Mouse (Mus musculus) thymus, postnatal 36 days (tissue): ENCODE results near the gene Ufsp1.

Experiments used
- DNase-seq, 2 experiments: peaks; one replicate each; pipeline ENCODE4 v3.0.0; 2022; ENCODE audit warnings: mixed read lengths in 2 of 2

The Ufsp1 gene

DNA sequence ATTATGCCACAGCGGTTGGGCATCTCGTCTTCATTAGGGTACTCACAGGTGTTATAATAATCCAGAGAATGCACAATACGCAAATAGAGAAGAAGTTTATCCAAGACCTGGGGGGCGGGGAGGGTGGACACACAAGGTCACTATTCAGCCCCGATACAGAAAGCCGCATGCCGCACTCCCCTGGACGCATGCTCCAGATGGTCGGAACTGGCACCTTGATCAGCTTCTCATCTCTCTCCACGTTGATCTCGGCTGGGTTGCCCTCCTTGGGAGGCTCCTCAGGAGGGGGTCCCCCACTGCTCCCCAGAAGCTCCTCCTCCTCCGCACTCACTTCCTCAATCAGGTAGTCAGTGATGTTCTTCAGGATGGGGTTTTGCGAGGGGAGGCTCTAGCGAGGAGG is 2.7 kb downstream of the Ufsp1 start:
- DNase-seq, result no peak

DNA sequence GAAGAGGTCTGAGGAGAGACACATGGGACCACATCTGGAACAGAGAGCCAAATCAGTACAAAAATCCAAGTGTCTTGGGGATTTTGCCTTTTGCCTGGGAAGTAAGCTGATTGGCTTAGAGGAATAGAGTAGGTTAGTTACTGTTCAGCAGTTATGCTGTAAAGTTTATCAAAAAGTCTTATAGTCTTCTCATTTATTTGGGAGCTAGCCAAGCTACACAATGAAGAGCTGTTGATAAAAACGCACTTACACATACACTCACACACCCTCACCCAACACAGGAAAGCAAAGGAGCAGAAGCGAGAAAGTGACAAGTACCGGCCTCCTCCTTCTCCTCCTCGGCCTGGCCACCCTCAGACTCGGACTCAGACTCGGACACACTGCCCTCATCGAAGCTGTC is 4.8 kb downstream of the Ufsp1 start:
- DNase-seq, result no peak

DNA sequence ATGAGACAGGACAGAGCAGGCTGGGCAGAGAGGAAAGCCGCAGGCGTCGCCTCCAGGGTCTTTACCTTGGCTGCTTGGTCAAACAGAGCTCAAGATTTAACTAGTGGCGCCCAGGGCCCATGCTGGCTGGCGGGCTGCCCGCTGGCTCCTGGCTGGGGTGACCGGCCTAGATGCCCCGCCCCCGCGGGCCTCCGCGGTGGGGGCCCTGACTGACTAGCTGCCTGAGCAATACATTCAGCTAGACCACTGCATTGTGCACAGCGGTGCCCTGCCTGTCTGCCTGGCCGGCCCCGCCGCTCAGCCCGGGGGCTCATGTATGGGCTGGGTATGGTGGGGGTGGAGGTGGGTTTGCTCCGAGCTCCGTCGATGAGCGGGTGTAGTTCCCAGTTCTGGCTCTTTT is 6.8 kb downstream of the Ufsp1 start:
- DNase-seq, result no peak

DNA sequence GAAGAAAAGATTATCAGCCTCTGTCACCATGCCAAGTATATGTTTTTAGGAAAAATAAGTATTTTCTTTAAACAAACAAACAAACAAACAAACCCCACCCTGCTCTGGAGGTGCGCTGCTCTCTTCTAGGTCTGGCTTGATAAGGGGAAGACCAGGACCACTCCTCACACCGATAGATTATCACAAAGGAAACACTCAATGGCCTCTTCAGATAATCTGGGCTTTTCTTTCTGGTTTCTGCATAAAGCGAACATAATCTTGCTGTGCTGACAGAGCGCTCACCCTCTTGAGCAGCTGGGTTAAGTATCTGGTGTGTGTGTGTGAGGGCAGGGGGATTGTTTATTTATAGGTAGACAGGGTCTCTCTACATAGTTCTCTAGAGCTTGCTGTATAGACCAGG is 9.2 kb downstream of the Ufsp1 start:
- DNase-seq, result no peak

DNA sequence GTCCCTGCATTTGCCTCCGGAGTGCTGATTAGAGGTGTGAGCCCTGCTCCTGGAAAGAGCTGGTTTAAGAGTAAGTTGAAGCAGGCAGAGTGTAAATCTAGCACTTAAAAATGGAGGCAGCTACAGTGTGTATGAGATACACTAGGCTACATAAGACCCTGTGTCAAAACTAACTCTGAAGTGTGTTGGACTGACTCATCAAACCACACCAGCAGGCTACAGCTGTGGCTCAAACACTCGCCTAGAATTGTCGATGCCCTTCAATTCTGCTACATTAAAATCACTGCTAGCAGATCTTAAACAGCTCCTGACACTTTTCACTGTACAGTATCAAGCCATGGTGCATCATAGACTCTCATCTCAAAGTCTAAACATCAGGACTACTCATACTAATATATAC is 9.7 kb downstream of the Ufsp1 start:
- DNase-seq, result no peak

DNA sequence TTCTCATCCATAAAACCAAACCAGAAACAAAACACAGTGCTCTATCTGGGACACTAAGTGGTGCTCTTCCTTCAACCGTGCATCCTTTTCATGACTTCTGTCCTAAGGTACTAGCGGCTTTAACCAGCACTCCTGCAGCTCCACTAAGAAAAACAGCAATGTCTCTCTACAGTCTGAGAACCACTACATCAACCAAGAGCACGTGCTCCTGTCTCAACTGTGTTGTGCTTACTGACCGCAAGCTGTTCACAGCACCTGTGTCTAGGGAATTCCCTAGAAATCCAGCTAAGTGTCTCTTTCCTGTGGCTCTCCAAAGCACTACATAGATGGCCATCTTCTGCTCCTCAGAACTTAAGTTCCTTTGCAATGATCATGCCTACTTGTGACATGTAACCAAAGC is 10.4 kb downstream of the Ufsp1 start:
- DNase-seq, result no peak

DNA sequence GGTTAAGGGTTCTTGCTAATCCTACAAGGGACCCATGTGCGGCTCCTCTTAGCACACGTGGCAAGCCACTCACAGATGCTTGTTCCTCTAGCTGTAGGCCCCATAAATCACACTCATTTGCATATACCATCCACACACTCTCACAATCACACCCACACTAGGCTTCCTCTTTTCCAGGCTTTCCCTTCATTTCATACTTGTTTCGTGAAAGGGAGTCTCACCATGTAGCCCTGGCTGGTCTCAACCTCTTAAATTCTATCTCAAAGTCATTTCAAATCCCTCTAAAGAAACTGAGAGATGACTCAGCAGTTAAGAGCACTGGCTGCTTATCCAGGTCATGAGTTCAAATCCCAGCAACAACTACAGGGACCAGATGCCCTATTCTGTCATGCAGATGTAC is 11.4 kb downstream of the Ufsp1 start:
- DNase-seq, result no peak

DNA sequence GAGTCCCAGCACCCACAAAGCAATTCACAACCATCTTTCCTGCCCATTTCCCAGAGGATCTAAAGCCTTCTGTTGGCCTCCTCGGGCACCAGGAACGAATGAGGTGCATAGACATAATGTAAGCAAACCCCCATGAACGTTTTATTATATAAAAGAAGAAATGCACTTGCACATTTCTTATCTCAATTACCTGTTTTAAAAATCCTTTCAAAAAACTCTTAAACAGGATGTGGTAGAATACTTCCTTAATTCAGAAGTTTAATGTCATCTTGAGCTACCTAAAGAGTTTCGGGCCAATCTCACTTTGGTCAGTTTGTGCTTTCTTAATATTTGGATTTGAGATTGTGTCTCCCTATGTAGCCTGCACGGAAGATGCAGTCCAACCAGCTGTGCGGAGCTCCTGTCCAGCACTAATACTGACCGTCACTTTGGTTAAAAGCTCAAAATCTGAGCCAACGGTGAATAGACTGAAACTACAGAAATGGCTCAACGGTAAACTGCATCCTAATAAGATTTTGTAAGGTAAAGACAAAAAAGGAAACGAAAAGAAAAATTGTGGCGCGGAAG is 12.1 kb downstream of the Ufsp1 start:
- DNase-seq, result no peak

DNA sequence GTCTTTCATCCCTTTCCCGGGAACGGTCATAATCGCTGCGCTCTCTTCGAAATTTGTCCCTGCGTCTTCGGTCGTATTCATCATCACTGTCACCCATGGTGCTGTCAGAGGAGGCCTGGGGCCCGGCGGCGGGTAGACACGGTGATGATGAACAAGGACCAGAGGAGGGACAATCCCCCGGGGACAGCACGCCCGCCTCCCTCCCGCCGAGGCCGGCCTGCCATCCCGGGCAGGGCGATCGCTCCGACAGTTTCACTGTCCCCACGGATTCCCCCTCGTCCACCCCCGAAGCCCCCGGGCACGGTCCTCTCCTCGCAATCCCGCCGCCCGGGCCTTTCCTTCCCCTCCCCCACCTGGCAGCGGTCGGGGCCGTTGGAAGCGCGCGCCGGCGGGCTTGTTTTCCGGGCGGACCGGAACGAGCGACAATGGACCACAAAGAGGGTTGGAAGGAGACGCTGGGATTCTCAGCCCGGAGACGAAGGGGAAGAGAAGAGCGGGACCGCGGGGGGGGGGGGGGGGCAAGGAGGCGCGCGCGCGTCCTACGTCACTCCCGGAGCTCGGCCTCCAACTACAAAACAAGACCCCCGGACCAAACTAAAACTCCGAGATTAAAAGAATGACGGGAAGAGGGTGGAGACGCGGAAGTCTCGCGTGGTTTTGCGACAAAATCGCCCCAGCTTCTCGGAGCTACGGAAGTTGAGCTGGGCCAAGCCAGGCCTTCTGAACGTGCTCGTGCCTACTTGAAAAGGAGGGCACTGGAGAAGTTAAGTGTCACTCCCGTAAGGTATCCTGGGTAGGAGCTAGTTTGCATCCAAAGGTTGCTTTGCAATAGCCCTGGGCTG is 12.9 kb downstream of the Ufsp1 start, which contains the start of gene Srrt:
Gene Srrt (minus strand): TSS at position 604 of the 842 bp plus-strand sequence.
- peak; percentile 89 to 94 for DNase-seq

DNA sequence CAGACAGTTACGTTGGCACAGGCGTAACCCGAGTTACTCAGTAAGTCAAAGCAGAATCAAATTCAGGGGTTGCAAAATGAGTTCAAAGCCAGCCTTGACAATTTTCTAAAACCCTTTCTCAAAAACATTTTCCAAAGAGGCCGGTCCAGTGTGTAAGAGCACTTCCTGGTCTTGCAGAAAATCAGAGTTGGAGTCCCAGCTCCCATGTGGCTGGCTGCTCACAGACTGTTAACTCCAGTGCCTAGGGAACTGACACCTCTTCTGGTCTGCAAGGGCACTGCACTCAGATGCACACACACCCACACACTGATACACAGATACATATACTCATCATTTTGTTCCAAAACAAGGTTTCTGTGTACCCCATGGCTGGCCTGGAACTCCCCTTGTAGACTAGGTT is 13.9 kb downstream of the Ufsp1 start:
- no peak for DNase-seq

DNA sequence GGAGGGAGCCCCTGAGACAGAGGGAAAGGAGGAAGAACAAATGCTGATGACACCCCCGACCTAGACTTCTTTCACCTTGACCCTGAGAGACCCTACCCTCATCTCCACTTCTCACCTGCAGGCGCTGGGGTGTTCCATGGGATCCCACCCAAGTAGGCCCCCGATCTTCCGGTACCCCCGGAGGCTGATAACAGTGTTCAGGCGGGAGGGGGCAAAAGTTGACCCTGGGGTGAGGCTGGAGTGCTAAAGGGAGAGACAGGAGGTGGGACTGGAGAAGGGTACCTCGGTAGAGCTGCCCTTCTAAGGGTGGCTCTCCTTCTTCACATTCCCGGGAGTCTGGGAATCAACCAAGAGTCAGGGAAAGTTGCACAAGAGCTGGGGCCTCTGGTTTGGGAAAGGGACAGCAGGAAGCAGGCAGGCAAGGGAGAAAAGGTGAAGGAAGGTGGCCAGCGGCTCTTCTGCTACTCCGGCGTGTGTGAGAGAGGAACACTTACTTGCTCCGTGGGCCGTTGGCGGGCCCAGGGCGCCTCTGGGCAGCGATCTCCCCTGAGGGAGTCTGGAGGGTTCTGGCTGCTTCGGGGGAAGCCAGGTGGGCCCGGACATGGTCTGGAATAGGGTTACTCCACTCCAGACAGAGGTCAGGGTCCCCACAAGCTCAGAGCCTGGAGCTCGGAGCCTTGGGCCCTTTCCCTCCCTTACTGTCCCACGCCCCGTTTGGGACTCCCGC is 19.2 kb downstream of the Ufsp1 start:
- no peak for DNase-seq

DNA sequence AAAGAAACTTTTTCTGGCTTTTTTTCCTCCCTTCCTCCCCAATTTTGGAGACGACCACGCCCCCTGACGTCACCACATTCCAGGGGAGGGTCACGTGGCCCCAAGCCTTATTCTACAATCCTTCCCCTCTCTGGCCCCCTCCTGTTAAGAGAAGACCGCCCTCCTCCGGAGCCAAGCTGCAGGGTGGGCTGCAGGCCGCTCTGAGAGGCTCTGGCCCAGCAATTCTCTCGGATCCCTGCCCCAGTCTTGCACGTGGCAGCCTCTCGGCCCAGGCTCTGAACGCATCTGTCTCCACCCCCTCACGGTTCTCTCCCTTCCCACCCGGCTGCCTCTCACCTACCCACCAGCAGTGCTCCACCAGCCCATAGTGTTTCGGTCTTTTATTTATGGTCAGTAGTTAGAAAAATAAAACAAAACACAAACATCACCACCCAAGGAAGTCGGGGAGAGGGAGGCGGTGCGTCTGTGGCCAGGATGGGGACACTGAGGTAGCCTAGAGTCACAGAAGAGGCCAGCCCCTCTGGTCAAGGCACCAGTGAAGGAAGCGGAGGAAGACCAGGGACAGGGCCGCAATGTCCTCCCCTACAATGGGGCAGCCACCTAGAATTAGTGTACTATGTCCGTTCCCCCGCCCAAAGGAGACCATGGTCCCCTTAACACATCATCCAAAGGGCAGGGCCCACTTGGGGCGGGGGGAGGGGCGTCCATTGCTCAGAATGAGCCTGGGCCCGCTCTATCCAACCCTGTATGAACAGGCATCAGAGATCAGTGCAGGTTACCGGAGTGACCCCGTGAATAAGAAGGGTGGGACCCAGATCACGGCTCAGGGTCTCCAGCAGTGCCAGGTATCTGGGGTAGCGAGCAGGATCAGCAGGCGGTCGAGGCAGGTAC is 20.0 kb downstream of the Ufsp1 start, which contains the start of gene Trip6:
Gene Trip6 (minus strand): TSS at position 212 of the 891 bp plus-strand sequence.
- peak in 1 of 2 experiments; percentile 36 for DNase-seq

DNA sequence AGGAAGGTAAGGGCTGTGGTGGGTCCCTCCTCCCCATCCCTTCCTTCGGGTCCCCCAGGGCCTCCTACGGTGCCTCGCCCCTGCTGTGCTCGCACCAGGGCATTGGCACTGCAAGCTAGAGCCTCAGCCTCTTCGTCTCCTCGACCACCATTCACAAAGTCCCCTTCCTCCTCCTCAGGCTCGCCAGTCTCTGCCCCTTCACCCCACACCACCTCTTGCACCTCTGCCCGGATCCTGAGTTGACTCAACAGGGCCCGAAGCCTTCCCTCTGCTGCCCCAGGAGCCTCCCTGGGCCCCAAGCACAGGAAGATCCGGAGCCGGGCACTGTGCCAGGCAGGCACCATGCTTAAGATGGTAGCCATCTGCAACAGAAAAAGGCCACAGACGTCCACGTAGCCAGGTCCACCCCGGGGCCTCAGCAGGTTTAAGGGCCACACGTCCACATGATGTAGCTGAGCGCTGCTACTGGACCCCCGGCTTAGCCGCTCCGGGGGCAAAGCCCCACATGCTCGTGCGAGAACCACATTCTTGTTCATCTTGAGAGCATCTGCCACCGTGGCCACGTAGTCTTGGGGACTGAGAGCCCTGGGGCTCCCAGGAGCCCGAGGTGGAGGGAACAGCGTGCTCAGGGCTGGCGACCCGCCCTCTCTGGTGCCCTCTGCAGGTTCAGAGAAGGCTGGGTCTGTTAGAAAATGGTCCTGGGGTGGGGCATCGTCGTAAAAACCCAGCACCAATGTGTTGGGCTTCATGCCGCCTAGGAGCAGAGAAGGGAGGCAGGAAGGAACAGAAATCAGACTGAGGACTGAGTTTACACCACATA is 20.9 kb downstream of the Ufsp1 start:
- peak; percentile 48 to 54 for DNase-seq

DNA sequence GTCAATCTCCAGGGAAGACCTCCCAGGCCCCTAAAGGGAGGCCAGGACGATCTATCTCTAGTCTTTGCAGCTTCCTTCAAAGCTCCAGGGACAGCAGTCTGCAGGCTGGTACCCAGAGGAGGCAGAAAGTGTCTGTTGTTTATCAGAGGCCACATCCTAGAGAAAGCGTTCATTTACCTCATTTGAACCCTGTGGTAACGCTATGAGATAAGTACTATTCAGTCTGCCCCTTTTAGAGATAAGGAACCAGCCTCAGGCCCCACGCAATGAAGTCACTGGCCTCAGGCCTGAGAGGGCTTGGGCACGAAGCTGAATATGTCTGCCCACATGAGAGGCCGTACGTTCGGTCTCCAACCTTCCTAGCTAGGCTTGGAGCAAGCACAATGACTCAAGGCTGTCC is 22.9 kb downstream of the Ufsp1 start:
- no peak for DNase-seq

DNA sequence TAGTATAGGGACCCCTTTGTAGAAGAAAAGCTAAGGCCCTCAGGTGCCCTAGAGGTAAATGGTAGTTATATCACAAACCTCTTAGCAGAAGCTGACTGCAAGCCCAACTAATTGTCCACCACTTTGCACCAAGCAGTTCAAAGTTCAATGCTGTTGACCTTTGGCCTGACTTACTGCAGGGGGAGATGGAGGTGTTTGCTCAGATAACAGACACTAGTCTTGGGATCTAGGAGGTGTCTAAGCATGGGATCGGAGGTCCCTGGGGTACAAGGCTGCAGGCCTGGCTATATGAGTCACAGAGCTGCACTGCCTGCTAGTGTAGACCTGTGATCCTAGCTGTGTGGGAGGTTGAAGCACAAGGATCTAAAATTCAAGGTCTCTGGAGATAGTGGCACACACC is 24.1 kb downstream of the Ufsp1 start:
- no peak for DNase-seq

DNA sequence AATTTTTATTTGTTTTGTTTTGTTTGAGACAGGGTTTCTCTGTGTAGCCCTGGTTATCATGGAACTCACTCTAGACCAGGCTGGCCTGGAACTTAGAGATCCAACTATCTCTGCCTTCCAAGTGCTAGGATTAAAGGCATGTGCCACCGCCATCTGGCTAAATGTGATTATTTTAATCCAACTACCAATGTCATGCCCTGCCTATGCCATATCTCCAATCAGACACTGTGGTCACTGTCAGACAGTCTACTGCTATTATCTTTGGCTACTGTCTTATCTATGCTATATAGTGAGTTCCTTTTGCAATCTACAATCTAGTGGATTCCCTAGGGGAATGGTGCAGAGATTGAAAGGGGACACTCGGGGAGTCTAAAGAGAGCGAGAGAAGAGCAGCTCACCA is 26.6 kb downstream of the Ufsp1 start:
- DNase-seq, result no peak

DNA sequence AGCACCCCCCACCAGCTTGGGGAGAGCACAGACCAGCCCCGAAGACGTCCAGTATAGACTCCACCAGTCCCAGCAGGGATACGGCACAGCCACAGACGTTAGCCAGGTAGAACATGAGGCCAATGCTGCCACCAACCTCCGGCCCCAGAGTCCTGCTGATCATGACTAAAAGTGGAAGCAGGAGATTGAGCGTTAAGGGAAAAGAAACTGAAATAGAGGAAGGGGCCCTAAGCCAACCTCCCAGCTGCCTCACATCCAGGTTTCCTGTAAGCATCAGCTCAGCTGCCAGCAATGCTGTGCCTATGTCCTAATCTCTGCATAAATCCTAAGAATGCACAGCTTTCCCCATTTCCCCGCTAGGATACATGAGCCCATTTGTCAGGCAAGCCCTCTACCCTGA is 36.5 kb downstream of the Ufsp1 start:
- no peak for DNase-seq

DNA sequence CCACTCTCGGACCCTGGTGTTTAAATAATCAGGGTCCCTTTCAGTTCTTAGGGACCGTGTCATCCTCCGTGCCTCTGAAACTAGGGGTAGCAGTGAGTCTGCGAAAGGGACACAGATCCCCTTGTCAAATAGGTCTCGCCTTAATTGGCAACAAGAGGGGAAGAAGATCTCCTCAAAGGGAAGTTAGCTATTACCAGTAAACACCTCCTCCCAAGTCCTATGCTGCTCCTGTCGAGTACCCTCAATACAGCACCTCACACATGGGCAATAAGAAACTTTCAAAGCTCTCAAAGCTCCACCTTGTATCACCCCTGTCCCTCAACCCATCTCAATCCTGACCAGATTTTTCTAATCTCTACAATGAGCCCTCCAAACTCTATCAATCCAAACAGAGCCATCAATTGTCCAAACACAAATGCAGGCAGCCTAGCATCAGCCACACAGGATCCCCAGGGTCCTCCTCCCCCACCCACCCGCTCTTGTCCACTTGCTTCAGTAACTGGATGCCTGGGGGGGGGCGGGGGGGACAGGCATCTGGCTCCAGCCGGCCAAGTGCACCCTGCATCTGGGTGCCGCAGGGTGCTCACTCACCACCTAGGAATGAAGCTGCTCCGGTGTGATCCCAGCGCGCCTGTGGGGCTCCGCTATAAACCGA is 38.6 kb downstream of the Ufsp1 start:
- no peak for DNase-seq

DNA sequence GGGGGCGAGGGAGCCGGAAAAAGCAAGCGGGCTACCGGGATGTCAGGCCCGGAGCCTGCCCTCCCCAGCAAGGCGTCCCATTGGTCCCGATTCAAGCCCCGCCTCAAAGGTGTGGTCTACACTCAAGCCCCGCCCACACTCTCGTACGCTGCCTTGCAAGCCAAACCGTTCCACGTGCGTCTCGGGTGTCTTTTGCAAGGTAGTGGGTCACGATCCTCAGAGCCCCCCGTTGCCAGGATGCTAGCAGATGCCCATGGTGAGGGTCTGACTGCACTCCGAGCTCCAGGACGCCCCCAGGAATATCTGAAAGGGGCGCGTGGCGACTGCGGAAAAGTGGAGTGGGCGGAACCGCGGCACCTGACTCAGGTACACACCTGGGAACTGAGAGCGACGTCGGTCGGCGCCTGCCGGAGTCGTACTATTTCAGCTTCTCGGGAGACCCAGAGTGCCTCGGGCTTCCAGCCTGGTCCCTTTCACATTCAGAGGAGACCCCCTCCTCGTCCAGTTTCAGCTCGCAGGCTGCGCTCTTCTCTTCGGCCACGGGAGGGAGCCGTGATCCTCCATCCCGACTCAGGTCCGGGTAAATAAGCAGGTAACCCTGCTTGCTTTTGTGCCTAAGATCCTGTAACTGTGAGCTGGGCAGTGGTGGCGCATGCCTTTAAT is 39.2 kb downstream of the Ufsp1 start, which contains the start of gene Slc12a9:
Gene Slc12a9 (minus strand): TSS at position 86 of the 663 bp plus-strand sequence.
- peak; percentile 96 to 97 for DNase-seq

DNA sequence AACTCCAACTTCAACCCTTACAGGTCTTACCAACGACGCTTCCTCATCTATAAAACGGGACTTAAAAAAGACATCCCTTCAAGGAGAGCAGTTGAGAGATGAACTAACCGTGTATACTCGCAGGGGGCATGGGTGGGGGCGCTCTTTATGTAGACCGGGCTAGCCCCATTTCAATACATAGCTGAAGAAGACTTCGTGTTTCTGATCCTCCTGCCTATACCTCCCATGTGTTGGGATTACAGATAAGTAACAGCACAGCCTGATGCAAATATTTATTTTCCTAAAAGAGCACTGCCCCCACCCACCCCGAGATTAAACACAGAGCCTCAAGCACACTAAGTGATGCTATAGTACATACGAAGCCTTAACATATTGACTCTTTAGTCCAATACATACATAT is 39.9 kb downstream of the Ufsp1 start:
- DNase-seq, result no peak

DNA sequence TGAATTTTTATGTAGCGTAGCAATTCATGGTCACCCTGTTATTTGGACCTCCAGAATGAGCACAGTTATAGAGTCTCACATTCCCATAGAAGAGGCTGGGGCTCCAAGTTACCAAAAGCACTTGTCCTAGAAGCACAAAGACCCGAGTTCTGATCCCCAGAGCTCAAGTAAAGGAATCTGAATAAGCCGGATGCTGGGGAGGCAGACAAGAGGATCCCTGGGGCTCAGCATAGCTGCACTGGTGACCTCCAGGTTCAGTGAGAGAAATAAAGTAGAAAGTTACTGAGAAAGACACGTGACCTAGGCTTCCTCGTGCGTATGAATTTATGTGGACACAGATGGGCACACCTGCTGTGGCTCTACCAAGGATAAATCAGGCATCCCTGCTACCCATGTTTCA is 40.6 kb downstream of the Ufsp1 start:
- no peak for DNase-seq
